Mouse (Mus musculus): ENCODE data around the gene Adap2. TPM values are rescaled to one million over a fixed set of nuclear protein-coding genes. Genes with fewer than 3 reads are reported as not detected.

Adap2 gene
- polyA plus RNA-seq, 1 experiment from 2014 or later, result 2.7 TPM

GRCm38 (mm10) chr11:80210321-80210720 lies 56.4 kb downstream of the Adap2 start:
- Histone ChIP-seq H3K36me3 (ENCODE audit: control insufficient read depth, insufficient read depth, low read length) (peaks cover 3% of the 10 kb centered on the region; the same call in 1 of the 2 replicates), H3K4me3 (ENCODE audit: low read depth, low read length) (peak overlapping the region; percentile 80), H3K9me3 (ENCODE audit: control insufficient read depth, low read length) (no peaks in the 10 kb centered on the region), H3K4me1 (replicated peaks; ENCODE audit: control insufficient read depth, insufficient read depth, low read length) (peaks cover 10% of the 10 kb centered on the region), H3K27ac (ENCODE audit: low read depth, low read length) (no peak overlapping the region), H3K9ac (ENCODE audit: low read depth, low read length) (peak overlapping the region; percentile 86; the same call in 1 of the 2 replicates), H3K4me2 (peak overlapping the region; percentile 76), H3K27me3 (replicated peaks; ENCODE audit: control insufficient read depth, insufficient read depth, low read length) (no peaks in the 10 kb centered on the region)
- ATAC-seq (replicated peaks; ENCODE audit: low FRiP score), result no peak
- DNase-seq (ENCODE audit: low spot score), result no peak
- 38% methylated on average over 6 of the region's 6 CpGs for WGBS

GRCm38 (mm10) chr11:80212282-80212681 lies 58.4 kb downstream of the Adap2 start:
- Histone ChIP-seq H3K27ac (ENCODE audit: low read depth, low read length) (no peak overlapping the region), H3K36me3 (ENCODE audit: control insufficient read depth, insufficient read depth, low read length) (peaks cover 5% of the 10 kb centered on the region; the same call in 1 of the 2 replicates), H3K4me3 (ENCODE audit: low read depth, low read length) (no peak overlapping the region), H3K27me3 (replicated peaks; ENCODE audit: control insufficient read depth, insufficient read depth, low read length) (no peaks in the 10 kb centered on the region), H3K9ac (ENCODE audit: low read depth, low read length) (no peak overlapping the region), H3K4me2 (no peak overlapping the region), H3K4me1 (replicated peaks; ENCODE audit: control insufficient read depth, insufficient read depth, low read length) (peaks cover 10% of the 10 kb centered on the region), H3K9me3 (ENCODE audit: control insufficient read depth, low read length) (no peaks in the 10 kb centered on the region)
- WGBS, result 91% methylated on average over 2 of the region's 2 CpGs
- DNase-seq (ENCODE audit: low spot score) (no peak), ATAC-seq (replicated peaks; ENCODE audit: low FRiP score) (no peak)

- H3K4me2 ChIP-seq, result no peak overlapping the region
- peaks cover 8% of the 10 kb centered on the region for H3K4me1 ChIP-seq (replicated peaks; ENCODE audit: control insufficient read depth, insufficient read depth, low read length)
- H3K9ac ChIP-seq (ENCODE audit: low read depth, low read length), result no peak overlapping the region
- 83% methylated on average over 3 of the region's 3 CpGs for WGBS
- no peak overlapping the region for H3K27ac ChIP-seq (ENCODE audit: low read depth, low read length)
- H3K9me3 ChIP-seq (ENCODE audit: control insufficient read depth, low read length), result no peaks in the 10 kb centered on the region
- no peaks in the 10 kb centered on the region for H3K27me3 ChIP-seq (replicated peaks; ENCODE audit: control insufficient read depth, insufficient read depth, low read length)
- no peak overlapping the region for H3K4me3 ChIP-seq (ENCODE audit: low read depth, low read length)
- no peak for DNase-seq (ENCODE audit: low spot score)
- ATAC-seq (replicated peaks; ENCODE audit: low FRiP score), result no peak
- H3K36me3 ChIP-seq (ENCODE audit: control insufficient read depth, insufficient read depth, low read length), result peaks cover 5% of the 10 kb centered on the region; the same call in 1 of the 2 replicates
Observed at GRCm38 (mm10) chr11:80215291-80215690, 61.4 kb downstream of the Adap2 start.

GRCm38 (mm10) chr11:80218657-80219293 lies 64.9 kb downstream of the Adap2 start:
- no peak for DNase-seq (ENCODE audit: low spot score)
- H3K4me2 ChIP-seq, result no peak overlapping the region
- H3K4me3 ChIP-seq (ENCODE audit: low read depth, low read length), result no peak overlapping the region
- H3K36me3 ChIP-seq (ENCODE audit: control insufficient read depth, insufficient read depth, low read length), result peaks cover 7% of the 10 kb centered on the region
- peaks cover 2% of the 10 kb centered on the region; the same call in 1 of the 2 replicates for H3K4me1 ChIP-seq (replicated peaks; ENCODE audit: control insufficient read depth, insufficient read depth, low read length)
- no peaks in the 10 kb centered on the region for H3K9me3 ChIP-seq (ENCODE audit: control insufficient read depth, low read length)
- no peak overlapping the region for H3K9ac ChIP-seq (ENCODE audit: low read depth, low read length)
- H3K27ac ChIP-seq (ENCODE audit: low read depth, low read length), result no peak overlapping the region
- ATAC-seq (replicated peaks; ENCODE audit: low FRiP score), result no peak
- WGBS, result 83% methylated on average over 11 of the region's 11 CpGs
- no peaks in the 10 kb centered on the region for H3K27me3 ChIP-seq (replicated peaks; ENCODE audit: control insufficient read depth, insufficient read depth, low read length)

Other genes starting within 250 kb of the Adap2 start
- 75.6 and 77.5 TPM in 2 replicates for gene Utp6, start 191.7 kb upstream of the Adap2 start, polyA plus RNA-seq (2014; fragmentation: Nextera tagmentation; extraction: Ambion mirVana)
- 29.2 and 30.1 TPM in 2 replicates for gene Suz12, start 161.0 kb upstream of the Adap2 start, polyA plus RNA-seq (2014; fragmentation: Nextera tagmentation; extraction: Ambion mirVana)
- 99.7 and 116 TPM in 2 replicates for gene Crlf3, start 73.1 kb upstream of the Adap2 start, polyA plus RNA-seq (2014; fragmentation: Nextera tagmentation; extraction: Ambion mirVana)
- gene Atad5, start 64.7 kb upstream of the Adap2 start, polyA plus RNA-seq (2014; fragmentation: Nextera tagmentation; extraction: Ambion mirVana), result 19.4 and 23.6 TPM in 2 replicates
- gene Tefm, start 11.9 kb upstream of the Adap2 start, polyA plus RNA-seq (2014; fragmentation: Nextera tagmentation; extraction: Ambion mirVana), result 31.9 and 35.2 TPM in 2 replicates
- gene Rnf135, start 29.7 kb downstream of the Adap2 start, polyA plus RNA-seq (2014; fragmentation: Nextera tagmentation; extraction: Ambion mirVana), result 5.7 and 5.9 TPM in 2 replicates
- gene Rhot1, start 54.9 kb downstream of the Adap2 start, polyA plus RNA-seq (2014; fragmentation: Nextera tagmentation; extraction: Ambion mirVana), result 49.4 and 54.7 TPM in 2 replicates
- 0.29 and 0.60 TPM in 2 replicates for gene Rhbdl3, start 146.8 kb downstream of the Adap2 start, polyA plus RNA-seq (2014; fragmentation: Nextera tagmentation; extraction: Ambion mirVana)
- gene 5730455P16Rik, start 223.9 kb downstream of the Adap2 start, polyA plus RNA-seq (2014; fragmentation: Nextera tagmentation; extraction: Ambion mirVana), result 15.9 and 16.1 TPM in 2 replicates
- 244 and 245 TPM in 2 replicates for gene Zfp207, start 229.2 kb downstream of the Adap2 start, polyA plus RNA-seq (2014; fragmentation: Nextera tagmentation; extraction: Ambion mirVana)